Mouse (Mus musculus): ENCODE data around the gene Mafg. TPM values are rescaled to one million over a fixed set of nuclear protein-coding genes. Genes with fewer than 3 reads are reported as not detected.
"Not testable (repeated sequence)": the region's sequence is repeated elsewhere in the genome, so short reads cannot be mapped to it uniquely, and the experiment has no call there.

Mafg gene
- polyA plus RNA-seq, 2 experiments, result 26.1 to 56.9 TPM

GRCm38 (mm10) chr11:120598990-120599549, 34.3 kb downstream of the Mafg start:
- 46% methylated on average over 17 of the region's 17 CpGs for WGBS
- peak overlapping the region; percentile 96 for H3K4me2 ChIP-seq (replicated peaks; ENCODE audit: low read depth, low read length, severe bottlenecking)
- TF ChIP-seq POLR2A (IDR thresholded peaks at IDR 0.05; ENCODE audit: borderline replicate concordance, extremely low read depth, insufficient read depth, insufficient read length), result no peak
- peak overlapping the region; percentile 99 for H3K9ac ChIP-seq (ENCODE audit: low read depth, low read length, severe bottlenecking)
- no peaks in the 10 kb centered on the region for H3K9me3 ChIP-seq (ENCODE audit: control insufficient read depth, low read length)
- H3K4me3 ChIP-seq (replicated peaks; ENCODE audit: low read length), result peak overlapping the region; percentile 99
- ATAC-seq (ENCODE audit: low FRiP score, low read depth) (no peak), DNase-seq (ENCODE audit: low spot score) (no peak)
- H3K27me3 ChIP-seq (ENCODE audit: control insufficient read depth, insufficient read depth, low read length), result no peaks in the 10 kb centered on the region
- H3K36me3 ChIP-seq (ENCODE audit: control insufficient read depth, insufficient read depth, low read length), result peaks cover 60% of the 10 kb centered on the region
- H3K4me1 ChIP-seq (ENCODE audit: control insufficient read depth, insufficient read depth, low read length), result peaks cover 13% of the 10 kb centered on the region
- peak overlapping the region; percentile 81; the same call in 1 of the 2 replicates for H3K27ac ChIP-seq (replicated peaks; ENCODE audit: low read depth, low read length)

DNA sequence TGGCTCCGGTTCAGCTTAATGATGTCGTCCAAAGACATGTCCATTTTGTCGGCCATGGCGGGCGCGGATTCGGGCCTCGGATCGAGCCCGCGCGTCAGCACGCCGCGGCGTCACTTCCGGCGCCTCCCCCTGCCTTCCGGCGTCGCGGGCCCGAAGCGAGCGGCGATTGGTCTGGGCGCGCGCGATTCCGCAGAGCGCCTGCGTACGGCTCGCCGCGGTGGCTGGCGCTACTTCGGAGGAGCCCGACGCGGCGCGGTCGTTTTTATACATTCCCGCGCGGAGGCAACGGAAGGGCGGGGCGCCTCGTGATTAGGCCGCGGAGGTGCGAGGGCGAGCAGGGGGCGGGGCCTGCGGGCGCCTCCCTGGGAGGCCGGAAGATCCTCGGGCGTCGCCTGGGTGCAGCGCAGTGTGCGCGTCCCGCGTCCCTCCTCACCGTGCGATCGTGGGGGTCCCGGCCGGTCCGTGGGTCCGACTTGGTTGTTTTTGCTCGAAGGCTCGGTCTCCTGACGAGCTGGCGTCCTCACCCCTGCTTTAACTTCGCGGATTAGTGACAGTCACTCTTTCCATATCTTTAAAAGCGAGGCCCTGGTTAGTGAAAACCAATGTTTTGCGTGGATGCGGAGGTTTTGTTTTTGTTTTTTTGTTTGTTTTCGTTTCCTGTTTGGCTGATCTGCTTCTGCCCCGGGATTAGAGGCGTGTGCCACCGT, 35.0 kb downstream of the Mafg start, which contains the start of the genes Alyref and Anapc11:
TSS of gene Alyref (minus strand) at position 83 of the 707 bp plus-strand sequence.
TSS of gene Anapc11 (plus strand) at position 139 of the 707 bp plus-strand sequence.
- DNase-seq (ENCODE audit: low spot score) (peak; percentile 96), ATAC-seq (ENCODE audit: low FRiP score, low read depth) (peak; percentile 97)
- Histone ChIP-seq H3K27me3 (ENCODE audit: control insufficient read depth, insufficient read depth, low read length) (no peaks in the 10 kb centered on the region), H3K4me1 (ENCODE audit: control insufficient read depth, insufficient read depth, low read length) (peaks cover 13% of the 10 kb centered on the region), H3K36me3 (ENCODE audit: control insufficient read depth, insufficient read depth, low read length) (peaks cover 60% of the 10 kb centered on the region), H3K4me2 (replicated peaks; ENCODE audit: low read depth, low read length, severe bottlenecking) (peak within 1 kb of the TSS; percentile 96), H3K27ac (replicated peaks; ENCODE audit: low read depth, low read length) (peak within 1 kb of the TSS; percentile 92), H3K9ac (ENCODE audit: low read depth, low read length, severe bottlenecking) (peak within 1 kb of the TSS; percentile 99), H3K4me3 (replicated peaks; ENCODE audit: low read length) (peak within 1 kb of the TSS; percentile 99), H3K9me3 (ENCODE audit: control insufficient read depth, low read length) (no peaks in the 10 kb centered on the region)
- under 1% methylated on average over 60 of the region's 88 CpGs for WGBS
- 0 out of 2 replicates have a peak, but pooled peaks have one; percentile 41 for TF ChIP-seq POLR2A (IDR thresholded peaks at IDR 0.05; ENCODE audit: borderline replicate concordance, extremely low read depth, insufficient read depth, insufficient read length)

- Histone ChIP-seq H3K9ac (ENCODE audit: low read depth, low read length, severe bottlenecking) (peak overlapping the region; percentile 99), H3K27me3 (ENCODE audit: control insufficient read depth, insufficient read depth, low read length) (no peaks in the 10 kb centered on the region), H3K4me1 (ENCODE audit: control insufficient read depth, insufficient read depth, low read length) (peaks cover 13% of the 10 kb centered on the region), H3K9me3 (ENCODE audit: control insufficient read depth, low read length) (no peaks in the 10 kb centered on the region), H3K36me3 (ENCODE audit: control insufficient read depth, insufficient read depth, low read length) (peaks cover 60% of the 10 kb centered on the region), H3K4me2 (replicated peaks; ENCODE audit: low read depth, low read length, severe bottlenecking) (peak overlapping the region; percentile 79), H3K4me3 (replicated peaks; ENCODE audit: low read length) (peak overlapping the region; percentile 99), H3K27ac (replicated peaks; ENCODE audit: low read depth, low read length) (peak overlapping the region; percentile 92)
- 4% methylated on average over 73 of the region's 99 CpGs for WGBS
- TF ChIP-seq POLR2A (IDR thresholded peaks at IDR 0.05; ENCODE audit: borderline replicate concordance, extremely low read depth, insufficient read depth, insufficient read length), result no peak
- no peak for DNase-seq (ENCODE audit: low spot score)
- ATAC-seq (ENCODE audit: low FRiP score, low read depth), result peak; percentile 23
Measured at GRCm38 (mm10) chr11:120597240-120598235, 35.9 kb downstream of the Mafg start.

DNA sequence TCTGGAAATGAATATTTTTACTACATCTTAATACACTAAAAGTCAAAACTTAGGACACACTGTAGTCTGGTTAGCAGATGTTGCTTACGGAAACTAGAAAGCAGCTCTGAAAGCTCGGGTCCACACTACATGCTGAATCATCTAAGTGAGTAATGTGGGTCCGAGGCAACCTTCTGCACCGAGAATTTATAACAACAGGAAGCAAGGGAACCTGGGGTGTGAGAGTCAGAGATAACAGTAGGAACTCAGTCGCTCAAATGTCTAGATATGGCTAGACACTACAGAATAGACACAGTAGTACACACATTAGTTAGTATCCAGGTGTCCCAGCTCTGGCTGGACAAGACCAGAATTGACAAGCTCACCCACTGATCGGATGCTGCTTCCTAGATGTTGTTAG, 44.9 kb downstream of the Mafg start:
- WGBS, result 92% methylated on average over 6 of the region's 6 CpGs
- Histone ChIP-seq H3K9me3 (ENCODE audit: control insufficient read depth, low read length) (no peaks in the 10 kb centered on the region), H3K4me3 (replicated peaks; ENCODE audit: low read length) (no peak overlapping the region), H3K27me3 (ENCODE audit: control insufficient read depth, insufficient read depth, low read length) (no peaks in the 10 kb centered on the region), H3K27ac (replicated peaks; ENCODE audit: low read depth, low read length) (no peak overlapping the region), H3K4me1 (ENCODE audit: control insufficient read depth, insufficient read depth, low read length) (no peaks in the 10 kb centered on the region), H3K4me2 (replicated peaks; ENCODE audit: low read depth, low read length, severe bottlenecking) (no peak overlapping the region), H3K9ac (ENCODE audit: low read depth, low read length, severe bottlenecking) (no peak overlapping the region), H3K36me3 (ENCODE audit: control insufficient read depth, insufficient read depth, low read length) (peaks cover 87% of the 10 kb centered on the region)
- TF ChIP-seq POLR2A (IDR thresholded peaks at IDR 0.05; ENCODE audit: borderline replicate concordance, extremely low read depth, insufficient read depth, insufficient read length), result no peak
- ATAC-seq (ENCODE audit: low FRiP score, low read depth) (no peak), DNase-seq (ENCODE audit: low spot score) (no peak)

DNA sequence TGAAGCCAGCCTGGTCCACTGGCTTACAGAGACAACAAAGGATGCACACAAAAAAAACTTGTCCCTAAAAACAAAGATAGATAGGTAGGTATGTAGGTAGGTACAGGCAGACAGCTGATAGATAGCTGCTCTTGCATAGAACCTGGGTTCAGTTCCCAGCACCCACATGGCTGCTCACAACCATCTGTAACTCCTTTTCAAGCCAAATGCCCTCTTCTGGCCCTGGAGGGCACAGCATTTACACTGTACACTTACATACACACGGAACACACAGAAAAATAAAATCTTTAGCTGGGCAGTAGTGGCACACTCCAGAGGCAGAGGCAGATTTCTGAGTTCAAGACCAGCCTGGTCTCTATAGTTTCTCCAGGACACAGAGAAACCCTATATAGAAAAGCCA, 49.5 kb downstream of the Mafg start:
- Histone ChIP-seq H3K36me3 (ENCODE audit: control insufficient read depth, insufficient read depth, low read length) (peaks cover 55% of the 10 kb centered on the region), H3K4me2 (replicated peaks; ENCODE audit: low read depth, low read length, severe bottlenecking) (no peak overlapping the region), H3K9ac (ENCODE audit: low read depth, low read length, severe bottlenecking) (no peak overlapping the region), H3K27ac (replicated peaks; ENCODE audit: low read depth, low read length) (no peak overlapping the region), H3K4me1 (ENCODE audit: control insufficient read depth, insufficient read depth, low read length) (peaks cover 21% of the 10 kb centered on the region), H3K27me3 (ENCODE audit: control insufficient read depth, insufficient read depth, low read length) (no peaks in the 10 kb centered on the region), H3K9me3 (ENCODE audit: control insufficient read depth, low read length) (no peaks in the 10 kb centered on the region), H3K4me3 (replicated peaks; ENCODE audit: low read length) (no peak overlapping the region)
- DNase-seq (ENCODE audit: low spot score) (no peak), ATAC-seq (ENCODE audit: low FRiP score, low read depth) (no peak)
- 100% methylated on average over 1 of the region's 1 CpGs for WGBS
- TF ChIP-seq POLR2A (IDR thresholded peaks at IDR 0.05; ENCODE audit: borderline replicate concordance, extremely low read depth, insufficient read depth, insufficient read length), result no peak

- peaks cover 21% of the 10 kb centered on the region for H3K4me1 ChIP-seq (ENCODE audit: control insufficient read depth, insufficient read depth, low read length)
- H3K27me3 ChIP-seq (ENCODE audit: control insufficient read depth, insufficient read depth, low read length); H3K9ac ChIP-seq (ENCODE audit: low read depth, low read length, severe bottlenecking); H3K4me3 ChIP-seq (replicated peaks; ENCODE audit: low read length); ATAC-seq (ENCODE audit: low FRiP score, low read depth); DNase-seq (ENCODE audit: low spot score); H3K27ac ChIP-seq (replicated peaks; ENCODE audit: low read depth, low read length); H3K4me2 ChIP-seq (replicated peaks; ENCODE audit: low read depth, low read length, severe bottlenecking); H3K9me3 ChIP-seq (ENCODE audit: control insufficient read depth, low read length): not testable (repeated sequence)
- WGBS, result 85% methylated on average over 2 of the region's 2 CpGs
- H3K36me3 ChIP-seq (ENCODE audit: control insufficient read depth, insufficient read depth, low read length), result peaks cover 55% of the 10 kb centered on the region
Measured at GRCm38 (mm10) chr11:120582982-120583293, 50.5 kb downstream of the Mafg start.
